Mouse (Mus musculus) MEL (cell line): Measurements from ENCODE around the gene Zbtb40.

Experiments used
- CHD2 ChIP-seq: IDR thresholded peaks from 2 replicates; pipeline ENCODE4 v1.6.1; 2011; ENCODE audit warnings: low read length, improper control_type of control experiment
- CTCF ChIP-seq, 3 experiments: IDR thresholded peaks in 2 of 3; conservative IDR thresholded peaks in 1 of 3; 2 replicates each; pipeline ENCODE4 v1.5.1; 2011 to 2012; ENCODE audit warnings: low read length in 3 of 3, low read depth in 2 of 3, mild to moderate bottlenecking in 2 of 3, improper control_type of control experiment in 1 of 3, inconsistent platforms in 1 of 3, mixed read lengths in 1 of 3, moderate library complexity in 1 of 3; ENCODE audit not compliant: control insufficient read depth in 1 of 3, insufficient read depth in 1 of 3, poor library complexity in 1 of 3, severe bottlenecking in 1 of 3
- ELF1 ChIP-seq: IDR thresholded peaks from 2 replicates; pipeline ENCODE4 v1.6.1; 2014; ENCODE audit warnings: low read depth, mild to moderate bottlenecking, inconsistent platforms, low read length, improper control_type of control experiment, moderate library complexity
- GATA1 ChIP-seq: IDR thresholded peaks from 2 replicates; pipeline ENCODE4 v1.6.1; 2011; ENCODE audit warnings: low read depth, low read length, improper control_type of control experiment
- MAFK ChIP-seq: IDR thresholded peaks from 2 replicates; pipeline ENCODE4 v1.6.1; 2011; ENCODE audit warnings: low read depth, mild to moderate bottlenecking, low read length, improper control_type of control experiment, borderline replicate concordance
- MAX ChIP-seq: IDR thresholded peaks from 2 replicates; pipeline ENCODE4 v1.6.1; 2011; ENCODE audit warnings: low read length, improper control_type of control experiment
- MEF2A ChIP-seq: IDR thresholded peaks from 2 replicates; pipeline ENCODE4 v1.6.1; 2014; ENCODE audit warnings: low read depth, mild to moderate bottlenecking, inconsistent platforms, low read length, improper control_type of control experiment; ENCODE audit not compliant: poor library complexity, insufficient replicate concordance, severe bottlenecking; ENCODE audit errors: extremely low read depth
- POLR2A ChIP-seq, 2 experiments: IDR thresholded peaks; 2 replicates each; pipeline ENCODE4 v1.6.1; 2011 to 2012; ENCODE audit warnings: low read length in 2 of 2, mild to moderate bottlenecking in 2 of 2, control low read depth in 1 of 2, improper control_type of control experiment in 1 of 2, low read depth in 1 of 2, moderate library complexity in 1 of 2; ENCODE audit not compliant: control insufficient read depth in 1 of 2, insufficient read depth in 1 of 2, poor library complexity in 1 of 2
- POLR2AphosphoS2 ChIP-seq: IDR thresholded peaks from 2 replicates; pipeline ENCODE4 v1.6.1; 2011; ENCODE audit warnings: low read length, improper control_type of control experiment
- TBP ChIP-seq: IDR thresholded peaks from 2 replicates; pipeline ENCODE4 v1.8.0; 2011; ENCODE audit warnings: low read depth, low read length, improper control_type of control experiment

DNA sequence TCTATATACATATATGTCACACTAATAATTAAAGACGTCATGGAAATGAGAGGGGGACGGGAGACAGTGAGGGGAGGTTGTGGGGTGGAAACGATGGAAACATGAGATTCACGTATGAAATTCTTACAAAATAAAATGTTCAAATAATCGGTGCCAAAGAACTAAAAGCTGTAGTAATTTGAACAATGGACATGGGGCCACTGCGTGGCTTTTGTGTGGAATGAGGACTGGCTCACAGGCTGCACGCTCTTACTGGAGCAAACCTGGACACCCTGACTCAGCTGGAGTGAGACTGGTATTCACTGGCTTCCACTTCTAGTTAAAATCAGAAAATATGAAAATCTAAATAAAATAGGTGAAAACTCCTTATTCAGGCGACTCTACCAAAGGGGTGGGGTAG, 6.6 kb downstream of the Zbtb40 start:
- no peak for TF ChIP-seq GATA1
- no peak for TF ChIP-seq MEF2A
- TF ChIP-seq CTCF (IDR thresholded peaks at IDR 0.05 in 2 of 3, conservative IDR thresholded peaks at IDR 0.05 in 1 of 3; ENCODE audit: control insufficient read depth in 1 of 3, insufficient read depth in 1 of 3, low read depth in 2 of 3, low read length in 3 of 3, poor library complexity in 1 of 3, severe bottlenecking in 1 of 3) = no peak
- TF ChIP-seq MAX = no peak
- TF ChIP-seq ELF1 = no peak
- TF ChIP-seq POLR2AphosphoS2 = no peak
- no peak for TF ChIP-seq CHD2
- TF ChIP-seq TBP = no peak
- no peak for TF ChIP-seq POLR2A (IDR thresholded peaks at IDR 0.05; ENCODE audit: control insufficient read depth in 1 of 2, insufficient read depth in 1 of 2, low read depth in 1 of 2, low read length in 2 of 2, poor library complexity in 1 of 2)
- TF ChIP-seq MAFK = no peak
